Mouse (Mus musculus) embryonic facial prominence, embryonic 11.5 days (tissue): ENCODE data around the gene Dcaf17. TPM values are rescaled to one million over a fixed set of nuclear protein-coding genes. Genes with fewer than 3 reads are reported as not detected.

Experiments
- ATAC-seq: fragments of 200-750 bp; cut with Nextera tagmentation; replicated peaks from 2 replicates; pipeline ENCODE4 v1.8.0; 2017; ENCODE audit warnings: low read depth; ENCODE audit not compliant: insufficient number of reproducible peaks, low FRiP score, low TSS enrichment
- DNase-seq: peaks from one replicate; pipeline ENCODE4 v3.0.0-alpha.2; 2015; ENCODE audit warnings: low spot score
- H3K27ac ChIP-seq: fragments of 300-500 bp; sonication (generic); replicated peaks from 2 replicates; pipeline ENCODE4 v1.5.1; 2014; ENCODE audit warnings: mild to moderate bottlenecking, low read depth, low read length, control low read depth
- H3K27me3 ChIP-seq: fragments of 300-500 bp; sonication (generic); 2 replicates; pipeline ENCODE4 v1.6.1; 2014; ENCODE audit warnings: mild to moderate bottlenecking, low read length, moderate library complexity, mixed read lengths; ENCODE audit not compliant: control insufficient read depth, insufficient read depth
- H3K36me3 ChIP-seq: fragments of 300-500 bp; sonication (generic); replicated peaks from 2 replicates; pipeline ENCODE4 v1.6.1; 2014; ENCODE audit warnings: low read depth, mild to moderate bottlenecking, low read length, moderate library complexity, mixed read lengths; ENCODE audit not compliant: control insufficient read depth, insufficient read depth
- H3K4me1 ChIP-seq: fragments of 300-500 bp; sonication (generic); 2 replicates; pipeline ENCODE4 v1.6.1; 2014; ENCODE audit warnings: low read length, mixed read lengths; ENCODE audit not compliant: control insufficient read depth, insufficient read depth
- H3K4me2 ChIP-seq: fragments of 300-500 bp; sonication (generic); 2 replicates; pipeline ENCODE4 v1.6.1; 2014; ENCODE audit warnings: low read depth, mild to moderate bottlenecking, control low read depth, low read length, moderate library complexity
- H3K4me3 ChIP-seq: fragments of 300-500 bp; sonication (generic); 2 replicates; pipeline ENCODE4 v1.5.1; 2014; ENCODE audit warnings: low read depth, low read length, control low read depth
- H3K9ac ChIP-seq: fragments of 300-500 bp; sonication (generic); replicated peaks from 2 replicates; pipeline ENCODE4 v1.6.1; 2014; ENCODE audit warnings: mild to moderate bottlenecking, control low read depth, low read length
- H3K9me3 ChIP-seq: fragments of 300-500 bp; sonication (generic); replicated peaks from 2 replicates; pipeline ENCODE4 v1.6.1; 2016; ENCODE audit warnings: mild to moderate bottlenecking, low read length, inconsistent platforms, mixed read lengths; ENCODE audit not compliant: control insufficient read depth
- WGBS: fragments of 180-500 bp; shearing (Covaris S2); extraction: QIAGEN DNeasy Blood & Tissue Kit; methylation state at CpG from one replicate; pipeline ENCODE4 v1.1.7; 2014; 5-methylcytosine and 5-hydroxymethylcytosine counted together
- polyA plus RNA-seq: library from polyadenylated mRNA; unstranded; fragments of >200 nt; fragmentation: Nextera tagmentation; extraction: Ambion mirVana; gene quantifications from 2 replicates; pipeline ENCODE4 v1.2.1, GENCODE M21; 2014

The Dcaf17 gene
- polyA plus RNA-seq, 1 experiment from 2014 or later = 29.0 TPM

DNA sequence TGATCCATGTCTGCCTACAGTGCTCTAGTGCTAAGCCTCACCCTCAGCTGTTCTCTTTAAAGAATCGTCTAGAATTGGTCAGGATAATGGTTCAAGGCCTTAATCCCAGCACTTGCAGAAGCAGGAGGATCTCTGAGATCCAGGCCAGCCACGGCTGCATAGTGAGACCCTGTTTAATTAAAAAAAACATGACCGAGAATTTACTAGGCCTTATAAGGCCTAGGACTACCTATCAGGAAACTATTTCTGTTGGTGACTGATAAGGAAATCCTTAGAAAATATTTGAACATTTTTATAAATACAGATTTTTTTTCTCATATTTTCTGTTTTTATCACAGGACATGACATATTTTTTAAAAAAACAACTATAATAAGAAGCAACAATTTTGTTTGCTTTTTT lies 18.2 kb downstream of the Dcaf17 start:
- WGBS = 85% methylated on average over 3 of the region's 3 CpGs
- no peaks in the 10 kb centered on the region for H3K4me1 ChIP-seq
- no peak for ATAC-seq
- no peak for DNase-seq
- no peak overlapping the region for H3K4me3 ChIP-seq
- no peak overlapping the region for H3K4me2 ChIP-seq
- no peaks in the 10 kb centered on the region for H3K9me3 ChIP-seq
- no peak overlapping the region for H3K9ac ChIP-seq
- no peaks in the 10 kb centered on the region for H3K36me3 ChIP-seq
- H3K27ac ChIP-seq = no peak overlapping the region
- H3K27me3 ChIP-seq = no peaks in the 10 kb centered on the region

DNA sequence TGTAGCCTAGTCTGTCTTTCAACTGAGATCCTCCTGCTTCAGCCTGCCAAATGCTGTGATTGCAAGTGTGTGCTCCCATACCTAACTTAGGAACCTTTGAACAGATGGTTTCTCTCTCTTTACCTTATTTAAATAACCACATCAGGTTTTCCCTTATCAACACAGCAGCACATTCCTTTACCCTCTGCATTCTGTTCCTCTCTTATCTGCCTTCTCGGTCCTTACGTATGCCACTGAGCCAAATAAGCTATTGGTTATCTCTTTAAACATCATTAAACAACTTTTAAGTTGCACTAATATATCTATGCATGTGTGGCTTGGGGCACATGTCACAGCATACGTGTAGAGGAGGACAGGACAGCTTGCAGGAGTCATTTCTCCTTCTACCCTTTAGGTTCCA lies 18.7 kb downstream of the Dcaf17 start:
- DNase-seq = no peak
- H3K9me3 ChIP-seq = no peaks in the 10 kb centered on the region
- H3K36me3 ChIP-seq = no peaks in the 10 kb centered on the region

DNA sequence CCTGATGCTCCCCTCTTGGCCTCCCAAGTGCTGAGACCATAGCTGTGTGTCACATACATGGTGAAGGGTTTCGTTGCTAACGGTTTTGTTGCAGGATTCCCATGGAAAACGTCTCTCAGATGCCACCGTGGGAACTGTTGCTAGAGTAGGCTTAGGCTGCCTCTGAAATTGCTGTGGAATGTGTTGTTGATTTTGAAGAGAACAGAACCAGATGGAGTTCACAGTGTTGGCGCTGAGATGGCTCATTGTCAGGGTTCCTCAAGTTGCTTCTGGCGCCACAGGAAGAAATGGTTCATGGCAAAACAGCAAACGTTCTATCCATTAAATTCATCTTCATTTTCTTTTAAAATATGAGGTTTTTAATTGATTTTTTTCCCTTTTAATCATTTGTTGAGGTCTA lies 27.3 kb downstream of the Dcaf17 start:
- H3K36me3 ChIP-seq = no peaks in the 10 kb centered on the region
- H3K4me1 ChIP-seq = no peaks in the 10 kb centered on the region
- WGBS = 75% methylated on average over 7 of the region's 7 CpGs

More for the DNA sequence above, 18.7 kb downstream of the Dcaf17 start:
- H3K27me3 ChIP-seq = no peaks in the 10 kb centered on the region
- WGBS = 90% methylated on average over 3 of the region's 3 CpGs
- H3K9ac ChIP-seq = no peak overlapping the region
- no peak overlapping the region for H3K4me3 ChIP-seq
- no peaks in the 10 kb centered on the region for H3K4me1 ChIP-seq
- no peak for ATAC-seq
- H3K4me2 ChIP-seq = no peak overlapping the region
- no peak overlapping the region for H3K27ac ChIP-seq

DNA sequence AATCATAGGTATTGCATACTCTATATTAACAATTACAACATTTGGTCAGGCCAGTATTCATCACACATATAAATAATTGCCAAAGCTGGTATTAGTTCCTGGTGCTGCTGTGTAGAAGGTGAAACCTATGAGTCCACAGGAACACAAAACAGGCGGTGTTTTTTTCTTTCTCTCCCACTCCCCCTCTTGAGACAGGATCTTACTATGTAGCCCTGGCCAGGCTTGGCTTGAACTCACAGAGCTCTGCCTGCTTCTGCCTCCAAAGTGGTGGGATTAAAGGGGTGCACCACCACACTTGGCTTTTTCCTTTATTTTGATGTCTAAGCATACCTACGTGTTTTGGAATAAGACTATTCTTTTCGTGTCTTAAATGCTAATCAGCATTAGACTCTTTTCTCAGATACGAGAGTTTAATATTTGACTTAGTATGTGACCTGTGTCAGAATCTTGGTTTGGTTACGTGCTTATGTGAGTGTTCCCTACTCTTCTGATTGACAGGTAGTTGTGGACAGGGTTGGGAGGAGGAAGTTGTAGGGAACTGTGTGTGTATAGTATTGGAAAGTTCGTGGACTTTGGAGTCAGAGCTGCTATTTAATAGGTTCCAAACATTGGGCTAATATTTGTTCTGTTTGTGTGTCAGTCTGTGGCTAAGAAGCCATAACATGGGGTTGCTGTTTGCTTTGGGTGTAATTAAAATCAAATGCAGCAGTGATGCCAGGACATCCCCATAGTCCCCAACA lies 28.5 kb downstream of the Dcaf17 start:
- Histone ChIP-seq H3K9me3 (no peaks in the 10 kb centered on the region), H3K27ac (no peak overlapping the region), H3K4me3 (no peak overlapping the region), H3K9ac (no peak overlapping the region), H3K4me2 (no peak overlapping the region), H3K36me3 (no peaks in the 10 kb centered on the region), H3K4me1 (no peaks in the 10 kb centered on the region), H3K27me3 (no peaks in the 10 kb centered on the region)
- no peak for ATAC-seq
- no peak for DNase-seq
- WGBS = 88% methylated on average over 6 of the region's 6 CpGs

More for the DNA sequence above, 27.3 kb downstream of the Dcaf17 start:
- Histone ChIP-seq H3K9me3 (no peaks in the 10 kb centered on the region), H3K4me2 (no peak overlapping the region), H3K27ac (no peak overlapping the region), H3K9ac (no peak overlapping the region), H3K4me3 (no peak overlapping the region), H3K27me3 (no peaks in the 10 kb centered on the region)
- ATAC-seq = no peak
- peak; percentile 11 for DNase-seq

DNA sequence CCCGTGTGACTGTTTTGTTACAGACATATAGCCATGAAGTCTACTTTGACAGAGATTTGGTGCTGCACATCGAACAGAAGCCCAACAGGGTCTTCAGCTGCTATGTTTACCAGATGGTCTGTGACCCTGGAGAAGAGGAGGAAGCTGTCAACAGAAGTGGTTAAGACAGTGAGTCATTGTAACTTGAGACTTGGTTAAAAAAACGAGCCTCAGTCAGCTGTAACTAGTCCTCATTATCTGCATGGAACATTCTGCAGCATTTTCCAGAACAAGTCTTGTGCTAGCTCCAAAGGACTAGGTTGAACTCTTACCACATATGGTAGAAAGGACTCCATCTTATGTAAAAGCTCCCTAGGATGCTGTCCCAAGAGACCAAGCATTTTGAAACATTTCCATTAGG lies 34.6 kb downstream of the Dcaf17 start:
- WGBS = 58% methylated on average over 3 of the region's 3 CpGs
- no peak overlapping the region for H3K4me2 ChIP-seq
- H3K9me3 ChIP-seq = no peaks in the 10 kb centered on the region
- H3K36me3 ChIP-seq = no peaks in the 10 kb centered on the region
- DNase-seq = no peak
- no peak overlapping the region for H3K27ac ChIP-seq
- no peak for ATAC-seq
- no peaks in the 10 kb centered on the region for H3K27me3 ChIP-seq
- no peaks in the 10 kb centered on the region for H3K4me1 ChIP-seq
- H3K9ac ChIP-seq = no peak overlapping the region
- H3K4me3 ChIP-seq = no peak overlapping the region

DNA sequence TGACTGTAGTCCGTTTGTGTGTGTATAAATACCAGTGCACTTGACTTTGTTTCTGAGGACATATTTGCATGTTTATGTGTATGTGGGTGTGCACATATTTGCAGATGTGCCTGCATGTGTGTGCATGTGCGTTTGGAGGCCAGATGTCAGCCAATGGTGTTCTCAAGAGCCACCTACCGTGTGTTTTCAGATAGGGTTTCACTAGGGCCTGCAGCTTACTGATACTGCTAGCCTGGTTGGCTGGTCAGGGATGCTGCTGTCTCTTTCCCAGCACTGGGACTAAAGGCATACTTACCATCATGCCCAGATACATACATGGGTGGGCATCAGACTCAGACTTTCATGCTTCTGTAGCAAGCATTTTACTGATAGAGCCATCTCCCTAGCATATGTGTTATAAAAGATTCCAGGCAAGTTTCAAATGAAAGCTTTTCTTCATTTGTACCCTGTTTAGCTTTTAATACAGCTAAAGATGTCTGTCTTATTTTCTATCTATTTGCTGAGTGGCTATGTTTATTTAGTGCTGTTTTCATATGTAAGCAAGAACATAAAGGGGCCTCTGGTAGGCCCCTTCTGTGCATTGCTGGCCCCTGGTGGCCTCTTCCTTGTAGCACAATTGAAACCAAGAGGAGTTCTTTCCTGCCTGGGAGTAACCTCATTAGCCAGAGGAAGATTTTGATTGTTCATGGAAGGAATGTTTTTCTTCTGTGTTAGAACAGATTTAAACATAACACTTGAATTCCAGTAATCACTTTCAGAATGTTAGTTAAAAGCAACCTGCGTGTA lies 35.7 kb downstream of the Dcaf17 start:
- no peaks in the 10 kb centered on the region for H3K36me3 ChIP-seq
- no peaks in the 10 kb centered on the region for H3K27me3 ChIP-seq
- H3K4me1 ChIP-seq = no peaks in the 10 kb centered on the region
- H3K27ac ChIP-seq = no peak overlapping the region
- DNase-seq = peak; percentile 17
- no peaks in the 10 kb centered on the region for H3K9me3 ChIP-seq
- WGBS = 79% methylated on average over 4 of the region's 4 CpGs
- no peak for ATAC-seq
- H3K9ac ChIP-seq = no peak overlapping the region
- no peak overlapping the region for H3K4me2 ChIP-seq
- H3K4me3 ChIP-seq = no peak overlapping the region

DNA sequence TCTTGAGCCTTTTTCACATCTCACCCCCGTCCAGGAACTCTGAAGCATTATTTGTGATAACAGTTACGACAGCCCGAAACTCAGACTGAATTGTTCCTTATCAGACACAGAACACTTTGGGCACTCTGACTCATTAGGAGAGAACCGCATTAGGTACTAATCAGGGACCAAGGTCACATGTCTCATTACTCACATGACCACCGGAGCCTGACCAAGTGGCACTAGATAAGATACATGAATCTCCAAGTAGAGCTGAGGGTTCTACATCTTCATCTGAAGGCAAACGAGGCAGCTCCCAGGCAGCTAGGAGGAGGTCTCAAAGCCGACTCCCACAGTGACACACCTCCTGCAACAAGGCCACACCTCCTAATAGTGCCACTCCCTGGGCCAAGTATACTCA lies 41.0 kb downstream of the Dcaf17 start:
- 85% methylated on average over 7 of the region's 7 CpGs for WGBS
- H3K36me3 ChIP-seq = no peaks in the 10 kb centered on the region
- no peaks in the 10 kb centered on the region for H3K9me3 ChIP-seq
- no peaks in the 10 kb centered on the region for H3K4me1 ChIP-seq
- H3K4me3 ChIP-seq = no peak overlapping the region
- no peak overlapping the region for H3K27ac ChIP-seq
- DNase-seq (no peak), ATAC-seq (no peak)
- no peaks in the 10 kb centered on the region for H3K27me3 ChIP-seq
- H3K4me2 ChIP-seq = no peak overlapping the region
- no peak overlapping the region for H3K9ac ChIP-seq

DNA sequence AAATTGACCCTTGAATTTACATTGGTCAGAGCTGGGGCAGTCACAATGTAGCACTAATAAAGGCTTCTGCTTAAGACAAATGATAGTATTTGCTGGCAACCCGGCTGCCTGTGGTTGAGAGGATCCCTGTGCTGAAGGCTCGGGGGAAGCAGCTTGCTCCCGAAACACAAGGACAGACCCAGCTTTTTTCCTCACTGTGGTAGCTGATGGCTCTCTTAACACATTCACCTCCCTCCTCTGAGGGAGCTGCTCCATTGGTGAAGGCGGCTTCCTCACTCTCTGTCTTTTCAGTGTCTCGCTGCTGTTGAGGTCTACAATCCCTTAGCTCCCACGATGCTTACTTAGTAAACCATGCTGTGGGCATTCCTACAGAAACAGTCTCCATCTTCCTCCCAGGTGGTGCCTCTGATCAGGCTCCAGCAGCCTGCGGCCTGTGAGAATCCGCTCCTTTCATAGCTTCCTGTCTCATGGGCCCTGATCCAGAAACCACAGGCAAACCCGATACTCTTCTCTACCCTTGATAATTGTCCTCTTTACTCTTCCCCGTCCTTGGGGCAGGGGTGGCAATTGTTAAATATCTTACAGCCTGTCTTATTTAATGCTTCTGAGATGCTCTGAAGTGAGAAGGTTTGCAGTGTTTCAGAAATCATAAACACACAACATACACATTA lies 47.6 kb downstream of the Dcaf17 start:
- Histone ChIP-seq H3K4me3 (no peak overlapping the region), H3K36me3 (no peaks in the 10 kb centered on the region), H3K4me2 (no peak overlapping the region), H3K9me3 (no peaks in the 10 kb centered on the region), H3K4me1 (no peaks in the 10 kb centered on the region), H3K27ac (no peak overlapping the region), H3K27me3 (no peaks in the 10 kb centered on the region), H3K9ac (no peak overlapping the region)
- 79% methylated on average over 10 of the region's 10 CpGs for WGBS
- ATAC-seq (no peak), DNase-seq (no peak)
